Mouse (Mus musculus) C2C12 (cell line): ENCODE results near the gene Lsg1. TPM values are rescaled to one million over a fixed set of nuclear protein-coding genes. Genes with fewer than 3 reads are reported as not detected.
A peak's percentile ranks its signal among the peaks of the same experiment; 100 is the strongest.

ENCODE experiments used
- H3K27me3 ChIP-seq: one replicate; pipeline ENCODE4 v1.6.1; 2011; ENCODE audit not compliant: control insufficient read depth, insufficient read depth, insufficient read length
- H3K36me3 ChIP-seq: one replicate; pipeline ENCODE4 v1.6.1; 2011; ENCODE audit not compliant: control insufficient read depth, insufficient read depth
- H3K4me3 ChIP-seq: one replicate; pipeline ENCODE4 v1.5.1; 2011; ENCODE audit warnings: mild to moderate bottlenecking, control low read depth; ENCODE audit not compliant: poor library complexity, insufficient read depth, severe bottlenecking
- H3K79me2 ChIP-seq: one replicate; pipeline ENCODE4 v1.6.1; 2011; ENCODE audit not compliant: control insufficient read depth, insufficient read depth
- H3K79me3 ChIP-seq: one replicate; pipeline ENCODE4 v1.6.1; 2011; ENCODE audit warnings: low read depth, control low read depth
- H3ac ChIP-seq: one replicate; pipeline ENCODE3; 2011; ENCODE audit warnings: low read depth; ENCODE audit not compliant: control insufficient read depth, insufficient read length
- CEBPB ChIP-seq: IDR thresholded peaks from one replicate; pipeline ENCODE4 v1.6.1; 2011; ENCODE audit warnings: low read depth, mild to moderate bottlenecking, control low read depth, moderate library complexity
- CTCF ChIP-seq: IDR thresholded peaks from one replicate; pipeline ENCODE4 v1.5.1; 2011; ENCODE audit not compliant: control insufficient read depth, insufficient read depth, insufficient read length
- FOSL1 ChIP-seq: IDR thresholded peaks from one replicate; pipeline ENCODE4 v1.8.0; 2011; ENCODE audit warnings: mild to moderate bottlenecking, low read length; ENCODE audit not compliant: poor library complexity, insufficient read depth, severe bottlenecking
- MAX ChIP-seq: IDR thresholded peaks from one replicate; pipeline ENCODE4 v1.6.1; 2011; ENCODE audit warnings: mild to moderate bottlenecking, control low read depth
- MYOD1 ChIP-seq: IDR thresholded peaks from one replicate; pipeline ENCODE4 v1.6.1; 2011; ENCODE audit warnings: low read depth; ENCODE audit not compliant: control insufficient read depth, insufficient read length
- MYOG ChIP-seq: IDR thresholded peaks from one replicate; pipeline ENCODE4 v1.6.1; 2011; ENCODE audit not compliant: control insufficient read depth, insufficient read length; ENCODE audit errors: extremely low read depth
- USF1 ChIP-seq: IDR thresholded peaks from one replicate; pipeline ENCODE4 v1.6.1; 2011; ENCODE audit warnings: low read depth, mild to moderate bottlenecking, control low read depth, moderate library complexity
- polyA plus RNA-seq: library from polyadenylated mRNA; unstranded; fragments of >200 nt; fragmentation: generic; extraction: Trizol; gene quantifications from one replicate; pipeline ENCODE4 v1.2.1, GENCODE M21; 2012; ENCODE audit warnings: missing spikeins

Lsg1 gene
- polyA plus RNA-seq, 1 experiment: 28.8 TPM

- H3K79me3 ChIP-seq: peaks cover 34% of the 10 kb centered on the region
- no peaks in the 10 kb centered on the region for H3K27me3 ChIP-seq
- peak overlapping the region; percentile 78 for H3K4me3 ChIP-seq
- H3K36me3 ChIP-seq: peaks cover 39% of the 10 kb centered on the region
- H3K79me2 ChIP-seq: peaks cover 41% of the 10 kb centered on the region
- TF ChIP-seq CEBPB: no peak
- no peak for TF ChIP-seq USF1
- no peak for TF ChIP-seq FOSL1
- no peak for TF ChIP-seq MAX
- TF ChIP-seq CTCF: no peak
- TF ChIP-seq MYOD1: no peak
- no peak for TF ChIP-seq MYOG
- H3ac ChIP-seq: peak overlapping the region; percentile 97
Measured at GRCm38 (mm10) chr16:30586935-30587493, 378 bp downstream of the Lsg1 start.

- Histone ChIP-seq H3K4me3 (no peak overlapping the region), H3K27me3 (no peaks in the 10 kb centered on the region), H3K36me3 (peaks cover 100% of the 10 kb centered on the region), H3K79me2 (peaks cover 24% of the 10 kb centered on the region), H3K79me3 (peaks cover 19% of the 10 kb centered on the region), H3ac (no peak overlapping the region)
- no peak for TF ChIP-seq CTCF
- TF ChIP-seq MYOG: no peak
- TF ChIP-seq MAX: no peak
- TF ChIP-seq MYOD1: no peak
- no peak for TF ChIP-seq FOSL1
- TF ChIP-seq CEBPB: no peak
- no peak for TF ChIP-seq USF1
Measured at GRCm38 (mm10) chr16:30580765-30581164, 6.6 kb downstream of the Lsg1 start.

DNA sequence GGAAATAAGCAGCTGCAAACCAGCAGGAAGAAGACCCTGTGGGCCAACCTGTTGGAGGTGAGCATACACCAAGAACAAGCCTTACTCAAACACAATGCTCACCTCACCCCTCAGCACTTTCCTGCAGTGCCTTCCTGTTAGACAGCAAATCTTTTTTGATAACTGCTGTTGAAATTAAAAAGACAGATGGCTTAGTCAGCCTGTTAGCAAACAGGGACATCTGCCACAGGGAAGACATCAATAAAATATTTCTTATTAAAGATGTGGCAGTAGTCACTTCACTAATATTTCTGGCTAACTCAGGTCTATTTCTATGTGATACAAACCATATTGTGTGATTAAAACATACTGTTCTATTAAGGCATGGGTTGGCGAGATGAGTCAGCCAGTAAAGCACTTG, 11.0 kb downstream of the Lsg1 start:
- Histone ChIP-seq H3K27me3 (no peaks in the 10 kb centered on the region), H3K79me3 (no peaks in the 10 kb centered on the region), H3K4me3 (no peak overlapping the region), H3ac (no peak overlapping the region), H3K79me2 (no peaks in the 10 kb centered on the region), H3K36me3 (peaks cover 94% of the 10 kb centered on the region)
- TF ChIP-seq FOSL1 (no peak), CTCF (no peak), MAX (no peak)

- H3K27me3 ChIP-seq: no peaks in the 10 kb centered on the region
- no peak for TF ChIP-seq MYOD1
- TF ChIP-seq CEBPB: no peak
- no peak for TF ChIP-seq USF1
- TF ChIP-seq CTCF: no peak
- TF ChIP-seq MAX: no peak
- no peak for TF ChIP-seq FOSL1
- TF ChIP-seq MYOG: no peak
- H3K79me3 ChIP-seq: no peaks in the 10 kb centered on the region
- no peak overlapping the region for H3K4me3 ChIP-seq
- H3K79me2 ChIP-seq: no peaks in the 10 kb centered on the region
- H3K36me3 ChIP-seq: peaks cover 94% of the 10 kb centered on the region
- H3ac ChIP-seq: no peak overlapping the region
Measured at GRCm38 (mm10) chr16:30575815-30576214, 11.6 kb downstream of the Lsg1 start.

DNA sequence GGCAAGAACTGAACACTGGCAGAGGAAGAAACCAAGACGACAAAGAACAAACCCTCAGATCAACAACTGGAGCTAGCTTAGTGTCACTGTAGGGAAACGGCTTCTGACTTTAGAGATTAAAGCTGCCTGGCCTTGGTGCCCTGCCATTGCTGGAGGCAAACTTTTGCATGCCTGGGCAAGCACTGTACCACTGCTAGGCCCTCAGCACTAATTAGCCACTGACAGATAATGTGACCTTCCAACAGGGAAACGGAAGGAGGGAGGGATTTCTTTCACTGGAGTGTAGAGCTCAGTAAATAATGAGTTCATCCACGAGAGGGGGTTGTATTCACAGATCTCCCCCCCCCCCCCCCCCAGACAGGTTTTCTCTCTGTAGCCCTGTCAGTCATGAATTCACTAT, 15.2 kb downstream of the Lsg1 start:
- H3K4me3 ChIP-seq: no peak overlapping the region
- H3K79me2 ChIP-seq: no peaks in the 10 kb centered on the region
- no peak for TF ChIP-seq USF1
- no peak for TF ChIP-seq CTCF
- no peak for TF ChIP-seq MYOD1
- no peak for TF ChIP-seq CEBPB
- no peak for TF ChIP-seq MAX
- no peak for TF ChIP-seq MYOG
- TF ChIP-seq FOSL1: no peak
- peaks cover 93% of the 10 kb centered on the region for H3K36me3 ChIP-seq
- H3K79me3 ChIP-seq: no peaks in the 10 kb centered on the region
- no peak overlapping the region for H3ac ChIP-seq
- H3K27me3 ChIP-seq: no peaks in the 10 kb centered on the region

- H3K79me2 ChIP-seq: no peaks in the 10 kb centered on the region
- no peak overlapping the region for H3K4me3 ChIP-seq
Measured at GRCm38 (mm10) chr16:30571378-30571777, 16.0 kb downstream of the Lsg1 start.

More at GRCm38 (mm10) chr16:30571378-30571777, 16.0 kb downstream of the Lsg1 start:
- TF ChIP-seq MYOG (no peak), CTCF (no peak), CEBPB (no peak), FOSL1 (no peak), USF1 (no peak), MYOD1 (no peak), MAX (no peak)
- no peak overlapping the region for H3ac ChIP-seq
- H3K36me3 ChIP-seq: peaks cover 89% of the 10 kb centered on the region
- no peaks in the 10 kb centered on the region for H3K79me3 ChIP-seq
- no peaks in the 10 kb centered on the region for H3K27me3 ChIP-seq
